Mouse (Mus musculus) forebrain, embryonic 10.5 days (tissue): ENCODE results near the gene Sox5. TPM values are rescaled to one million over a fixed set of nuclear protein-coding genes. Genes with fewer than 3 reads are reported as not detected.

Source experiments
- DNase-seq: peaks from one replicate; pipeline ENCODE4 v3.0.0-alpha.2; 2017; ENCODE audit warnings: low spot score; ENCODE audit errors: extremely low spot score
- H3K27ac ChIP-seq: fragments of 300-500 bp; sonication (generic); 2 replicates; pipeline ENCODE4 v1.5.1; 2016; ENCODE audit warnings: mild to moderate bottlenecking
- H3K27me3 ChIP-seq: fragments of 300-500 bp; sonication (generic); 2 replicates; pipeline ENCODE4 v1.6.1; 2016; ENCODE audit warnings: mild to moderate bottlenecking; ENCODE audit not compliant: poor library complexity, severe bottlenecking
- H3K36me3 ChIP-seq: fragments of 300-500 bp; sonication (generic); replicated peaks from 2 replicates; pipeline ENCODE4 v1.6.1; 2016; ENCODE audit warnings: mild to moderate bottlenecking, moderate library complexity
- H3K4me1 ChIP-seq: fragments of 300-500 bp; sonication (generic); 2 replicates; pipeline ENCODE4 v1.6.1; 2016
- H3K4me3 ChIP-seq: fragments of 300-500 bp; sonication (generic); 2 replicates; pipeline ENCODE4 v1.5.1; 2016; ENCODE audit warnings: mild to moderate bottlenecking, moderate library complexity
- H3K9me3 ChIP-seq: fragments of 300-500 bp; sonication (generic); 2 replicates; pipeline ENCODE4 v1.6.1; 2016; ENCODE audit warnings: mild to moderate bottlenecking, moderate library complexity
- WGBS: fragments of 180-500 bp; shearing (Covaris S2); methylation state at CpG from one replicate; pipeline ENCODE4 v1.1.7; 2016; 5-methylcytosine and 5-hydroxymethylcytosine counted together
- polyA plus RNA-seq: library from polyadenylated mRNA; unstranded; fragments of >200 nt; fragmentation: Nextera tagmentation; extraction: Ambion mirVana; gene quantifications from 2 replicates; pipeline ENCODE4 v1.2.1, GENCODE M21; 2016

The Sox5 gene
- polyA plus RNA-seq, 1 experiment from 2014 or later = 66.2 TPM

DNA sequence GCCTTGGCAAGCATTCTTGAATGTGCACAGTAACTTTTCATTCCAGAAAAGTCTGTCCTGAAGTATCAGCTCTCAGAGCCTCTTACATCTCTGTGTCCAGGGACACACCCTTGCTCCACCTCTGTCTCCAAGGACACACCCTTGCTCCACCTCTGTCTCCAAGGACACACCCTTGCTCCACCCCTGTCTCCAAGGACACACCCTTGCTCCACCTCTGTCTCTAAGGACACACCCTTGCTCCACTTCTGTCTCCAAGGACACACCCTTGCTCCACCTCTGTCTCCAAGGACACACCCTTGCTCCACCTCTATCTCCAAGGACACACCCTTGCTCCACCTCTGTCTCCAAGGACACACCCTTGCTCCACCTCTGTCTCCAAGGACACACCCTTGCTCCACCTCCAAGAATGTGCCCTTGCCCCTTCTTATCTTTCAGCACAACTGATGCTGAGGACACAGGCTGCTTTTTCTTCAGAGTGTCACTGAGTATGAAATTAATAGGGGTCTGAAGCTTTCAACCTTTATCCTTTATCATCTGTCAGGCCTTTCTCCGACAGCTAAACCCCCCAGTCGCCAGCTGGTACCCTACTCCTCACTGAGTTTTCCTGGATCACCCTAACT lies 452.4 kb downstream of the Sox5 start:
- WGBS = 83% methylated on average over 2 of the region's 2 CpGs

GRCm38 (mm10) chr6:144328779-144329178 lies 453.0 kb downstream of the Sox5 start:
- Histone ChIP-seq H3K4me1 (no peaks in the 10 kb centered on the region), H3K36me3 (no peaks in the 10 kb centered on the region), H3K27me3 (no peaks in the 10 kb centered on the region), H3K4me3 (no peak overlapping the region), H3K27ac (no peak overlapping the region), H3K9me3 (no peaks in the 10 kb centered on the region)
- DNase-seq = no peak
- WGBS = 93% methylated on average over 4 of the region's 4 CpGs

More for the DNA sequence above, 452.4 kb downstream of the Sox5 start:
- H3K36me3 ChIP-seq = no peaks in the 10 kb centered on the region
- no peak overlapping the region for H3K4me3 ChIP-seq
- no peak overlapping the region for H3K27ac ChIP-seq
- H3K4me1 ChIP-seq = no peaks in the 10 kb centered on the region
- no peaks in the 10 kb centered on the region for H3K27me3 ChIP-seq
- no peak for DNase-seq
- H3K9me3 ChIP-seq = no peaks in the 10 kb centered on the region

- Histone ChIP-seq H3K36me3 (no peaks in the 10 kb centered on the region), H3K9me3 (no peaks in the 10 kb centered on the region), H3K27me3 (no peaks in the 10 kb centered on the region), H3K4me1 (no peaks in the 10 kb centered on the region), H3K27ac (no peak overlapping the region), H3K4me3 (no peak overlapping the region)
- no peak for DNase-seq
- 85% methylated on average over 3 of the region's 3 CpGs for WGBS
Measured at GRCm38 (mm10) chr6:144326817-144327216, 455.0 kb downstream of the Sox5 start.

GRCm38 (mm10) chr6:144323372-144323771 lies 458.4 kb downstream of the Sox5 start:
- Histone ChIP-seq H3K36me3 (no peaks in the 10 kb centered on the region), H3K27ac (no peak overlapping the region), H3K27me3 (no peaks in the 10 kb centered on the region), H3K4me3 (no peak overlapping the region), H3K9me3 (no peaks in the 10 kb centered on the region), H3K4me1 (peaks cover 6% of the 10 kb centered on the region)
- 93% methylated on average over 4 of the region's 4 CpGs for WGBS
- DNase-seq = no peak

GRCm38 (mm10) chr6:144322297-144323047 lies 459.3 kb downstream of the Sox5 start:
- 94% methylated on average over 13 of the region's 13 CpGs for WGBS
- no peak for DNase-seq
- Histone ChIP-seq H3K4me1 (peaks cover 6% of the 10 kb centered on the region), H3K4me3 (no peak overlapping the region), H3K9me3 (peaks cover under 1% of the 10 kb centered on the region; the same call in 1 of the 2 replicates), H3K27me3 (no peaks in the 10 kb centered on the region), H3K36me3 (no peaks in the 10 kb centered on the region), H3K27ac (no peak overlapping the region)

- Histone ChIP-seq H3K4me1 (peaks cover 6% of the 10 kb centered on the region), H3K4me3 (no peak overlapping the region), H3K27ac (no peak overlapping the region), H3K36me3 (no peaks in the 10 kb centered on the region), H3K9me3 (peaks cover 6% of the 10 kb centered on the region), H3K27me3 (no peaks in the 10 kb centered on the region)
- no peak for DNase-seq
Measured at GRCm38 (mm10) chr6:144320327-144320726, 461.4 kb downstream of the Sox5 start.

DNA sequence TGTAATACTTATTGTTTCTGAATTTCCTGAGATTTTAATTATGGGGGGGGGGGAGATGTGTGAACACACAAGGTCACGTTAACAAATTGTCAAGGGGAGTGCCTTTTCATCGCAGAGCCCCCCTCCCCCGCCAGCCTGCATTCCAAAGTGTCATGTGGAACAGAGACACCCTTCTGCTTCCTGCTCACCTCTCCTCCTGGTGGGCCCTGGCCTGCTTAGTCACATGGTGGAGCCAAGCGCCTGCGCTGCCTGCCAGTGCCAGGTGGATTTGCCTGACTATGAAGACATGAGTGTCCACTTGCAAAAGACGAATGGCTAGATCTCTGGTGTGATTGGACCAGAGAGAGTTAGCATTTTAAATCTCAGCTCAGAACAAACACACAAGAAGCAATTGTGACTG lies 462.1 kb downstream of the Sox5 start:
- H3K9me3 ChIP-seq = peaks cover 6% of the 10 kb centered on the region
- no peaks in the 10 kb centered on the region for H3K36me3 ChIP-seq
- no peak overlapping the region; the same call in 1 of the 2 replicates for H3K27ac ChIP-seq
- no peak for DNase-seq
- H3K4me3 ChIP-seq = no peak overlapping the region
- WGBS = 81% methylated on average over 6 of the region's 6 CpGs
- H3K4me1 ChIP-seq = peaks cover 6% of the 10 kb centered on the region
- H3K27me3 ChIP-seq = no peaks in the 10 kb centered on the region

DNA sequence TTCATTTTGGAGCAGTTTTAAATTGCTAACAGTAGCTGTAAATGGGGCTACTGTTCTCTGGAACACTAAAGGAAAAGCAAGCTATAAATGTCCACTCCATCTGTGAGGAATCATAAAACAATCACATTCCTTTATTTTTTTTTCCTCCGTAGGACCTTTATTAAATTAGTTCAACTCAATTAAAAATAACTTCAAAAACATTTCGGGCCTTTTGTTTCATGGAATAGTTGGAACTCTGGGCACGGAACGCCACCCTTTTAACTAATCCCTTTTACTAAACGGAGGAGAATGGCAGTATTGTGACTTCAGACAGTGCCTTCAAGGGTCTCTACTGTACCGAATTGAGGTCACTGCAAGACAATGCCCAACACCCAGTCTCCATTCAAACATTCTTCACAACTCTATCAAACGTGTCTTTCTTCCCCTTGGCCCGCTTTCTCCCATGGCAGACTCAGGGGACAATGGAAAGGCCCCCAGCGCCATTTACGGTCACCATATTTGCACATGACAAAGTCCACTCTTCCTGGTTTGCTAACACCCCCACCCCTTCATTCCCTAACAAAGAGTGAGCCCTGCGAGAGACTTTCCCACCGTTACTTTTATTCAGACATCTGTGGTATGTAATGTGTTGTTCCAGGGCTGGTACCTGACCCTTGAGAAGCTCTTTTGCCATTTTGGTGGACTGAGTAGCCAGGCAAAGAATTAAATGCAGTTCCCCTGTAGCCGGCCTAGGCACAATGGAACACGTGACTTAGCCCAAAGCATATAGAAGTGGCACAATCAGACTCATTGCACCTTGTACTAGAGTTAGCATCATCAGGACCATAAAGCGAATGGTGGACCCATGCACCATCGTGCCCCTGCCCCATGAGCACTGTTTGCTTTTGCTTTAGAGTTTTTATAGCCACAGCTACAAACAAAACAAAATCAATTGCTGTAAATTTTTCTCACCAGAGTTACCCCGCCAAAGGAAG lies 468.7 kb downstream of the Sox5 start:
- H3K27ac ChIP-seq = peak overlapping the region; percentile 77
- peaks cover 6% of the 10 kb centered on the region for H3K9me3 ChIP-seq
- no peak for DNase-seq
- peaks cover 24% of the 10 kb centered on the region for H3K4me1 ChIP-seq
- no peak overlapping the region for H3K4me3 ChIP-seq
- WGBS = 69% methylated on average over 17 of the region's 17 CpGs
- no peaks in the 10 kb centered on the region for H3K36me3 ChIP-seq
- H3K27me3 ChIP-seq = no peaks in the 10 kb centered on the region

DNA sequence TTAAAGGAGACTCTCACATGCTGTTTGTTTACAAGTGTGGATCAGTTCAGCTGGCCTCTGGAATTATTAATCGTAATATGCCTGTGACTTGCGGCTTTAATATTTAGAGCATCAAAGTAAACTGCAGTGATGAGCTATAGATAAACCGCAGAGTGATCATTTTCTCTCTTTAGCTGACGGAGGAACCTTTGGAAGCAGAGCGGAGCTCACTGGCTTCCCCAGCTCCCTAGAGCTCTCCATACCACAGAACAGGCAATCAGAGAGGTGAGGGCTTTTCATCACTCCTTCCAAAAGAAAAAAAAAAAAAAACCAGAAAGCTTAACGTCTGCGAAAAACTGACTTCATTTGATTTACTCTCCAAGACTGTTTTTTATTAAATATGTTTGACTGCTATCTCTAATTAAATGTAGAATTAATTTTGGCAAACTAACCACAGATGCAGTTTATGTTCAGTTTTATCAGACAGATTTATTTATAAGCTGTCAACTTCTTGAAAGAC lies 469.4 kb downstream of the Sox5 start:
- 80% methylated on average over 7 of the region's 7 CpGs for WGBS
- Histone ChIP-seq H3K4me1 (peaks cover 24% of the 10 kb centered on the region), H3K27ac (peak overlapping the region; percentile 44; the same call in 1 of the 2 replicates), H3K36me3 (no peaks in the 10 kb centered on the region), H3K4me3 (no peak overlapping the region), H3K9me3 (peaks cover 4% of the 10 kb centered on the region), H3K27me3 (no peaks in the 10 kb centered on the region)
- no peak for DNase-seq

- no peaks in the 10 kb centered on the region for H3K27me3 ChIP-seq
- H3K36me3 ChIP-seq = no peaks in the 10 kb centered on the region
- H3K27ac ChIP-seq = peak overlapping the region; percentile 44; the same call in 1 of the 2 replicates
- no peaks in the 10 kb centered on the region for H3K9me3 ChIP-seq
- 78% methylated on average over 4 of the region's 4 CpGs for WGBS
- H3K4me3 ChIP-seq = no peak overlapping the region
- no peak for DNase-seq
- peaks cover 28% of the 10 kb centered on the region for H3K4me1 ChIP-seq
Measured at GRCm38 (mm10) chr6:144311754-144312153, 470.0 kb downstream of the Sox5 start.

- no peaks in the 10 kb centered on the region for H3K9me3 ChIP-seq
- no peaks in the 10 kb centered on the region for H3K27me3 ChIP-seq
- H3K4me3 ChIP-seq = no peak overlapping the region
- H3K36me3 ChIP-seq = no peaks in the 10 kb centered on the region
- DNase-seq = no peak
- H3K27ac ChIP-seq = no peak overlapping the region
- H3K4me1 ChIP-seq = peaks cover 30% of the 10 kb centered on the region
Measured at GRCm38 (mm10) chr6:144309171-144309570, 472.6 kb downstream of the Sox5 start.

- WGBS = 95% methylated on average over 12 of the region's 12 CpGs
- Histone ChIP-seq H3K36me3 (no peaks in the 10 kb centered on the region), H3K9me3 (peaks cover 2% of the 10 kb centered on the region; the same call in 1 of the 2 replicates), H3K27ac (no peak overlapping the region), H3K4me3 (no peak overlapping the region), H3K4me1 (peaks cover 19% of the 10 kb centered on the region), H3K27me3 (no peaks in the 10 kb centered on the region)
- no peak for DNase-seq
Measured at GRCm38 (mm10) chr6:144307551-144308149, 474.1 kb downstream of the Sox5 start.
